In the genomic region with DNA sequence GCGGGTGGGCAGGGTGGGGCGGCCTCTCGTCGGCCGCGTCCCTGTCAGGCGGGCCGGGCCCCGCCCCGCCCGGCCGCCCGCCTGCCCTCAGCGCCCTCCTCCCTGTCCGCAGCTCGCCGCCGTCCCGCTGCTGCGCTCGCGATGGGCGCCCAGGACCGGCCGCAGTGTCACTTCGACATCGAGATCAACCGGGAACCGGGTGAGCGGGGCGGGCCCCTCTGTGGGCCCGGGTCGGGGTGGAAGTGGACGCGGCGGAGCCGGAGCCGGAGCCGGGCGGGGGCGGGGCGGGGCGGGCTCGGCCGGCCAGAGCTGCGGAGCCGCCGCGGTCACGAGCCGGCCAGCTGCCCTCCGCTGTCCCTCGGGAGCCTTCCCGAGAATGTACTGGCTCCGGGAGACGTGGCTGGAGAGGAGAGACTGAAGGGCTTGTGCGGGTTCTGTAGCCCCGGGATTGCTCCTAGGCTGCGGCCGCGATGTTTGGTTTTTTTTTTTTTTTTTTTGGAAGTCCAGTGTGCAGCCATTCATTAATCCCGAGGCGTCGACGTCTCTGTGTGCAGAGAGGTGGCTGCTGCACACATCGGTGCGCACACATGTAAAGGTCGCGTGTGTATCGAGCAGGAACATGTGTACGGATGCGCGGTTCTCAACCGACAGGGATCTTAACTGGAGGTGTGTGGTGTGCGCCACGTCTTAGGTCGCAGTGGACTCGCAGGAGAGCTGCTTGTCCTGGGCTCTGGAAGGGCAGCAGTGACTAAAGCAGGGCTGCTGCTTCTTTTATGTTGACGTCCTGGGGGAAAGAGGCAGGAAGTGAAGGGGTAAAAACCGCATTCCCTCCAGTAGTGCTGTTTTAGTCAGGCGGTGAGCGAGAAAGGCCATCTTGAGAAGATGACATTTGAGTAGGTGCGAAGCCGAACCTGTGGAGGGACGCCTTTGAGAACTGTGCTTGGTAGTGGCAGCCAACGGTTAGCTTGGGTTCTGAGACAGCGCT, we compare ENCODE assay signal across 8 mouse cellular contexts. TPM values are rescaled to one million over a fixed set of nuclear protein-coding genes. Genes with fewer than 3 reads are reported as not detected.
DNase-seq lines count a peak whose midpoint lies in the region; ATAC-seq lines count a peak whose summit lies in the region.

No protein-coding gene starts in this region.

- peak overlapping the region; percentile 88 for H3K4me2 ChIP-seq in embryonic facial prominence, embryonic 14.5 days (ENCODE audit: low read depth, low read length)
- peak overlapping the region; percentile 90 for H3K4me2 ChIP-seq in liver, embryonic 11.5 days

- ATAC-seq in embryonic facial prominence, embryonic 14.5 days (ENCODE audit: low read depth), result peak; percentile 64
- ATAC-seq in liver, embryonic 11.5 days (replicated peaks; ENCODE audit: low FRiP score), result peak; percentile 10

- H3K9ac ChIP-seq in embryonic facial prominence, embryonic 14.5 days (ENCODE audit: low read depth, low read length), result peak overlapping the region; percentile 98
- peak overlapping the region; percentile 91 for H3K9ac ChIP-seq in liver, embryonic 11.5 days (ENCODE audit: low read depth, low read length)

- H3K36me3 ChIP-seq in embryonic facial prominence, embryonic 14.5 days (ENCODE audit: control insufficient read depth, insufficient read depth, low read length), result no peaks in the 10 kb centered on the region
- H3K36me3 ChIP-seq in hindbrain, embryonic 10.5 days, result 0 out of 2 replicates have a peak, but pooled peaks cover 4% of the 10 kb centered on the region
- peaks cover 3% of the 10 kb centered on the region; the same call in 1 of the 2 replicates for H3K36me3 ChIP-seq in liver, embryonic 11.5 days (ENCODE audit: control insufficient read depth, insufficient read depth, low read length)

- no peaks in the 10 kb centered on the region for H3K27me3 ChIP-seq in embryonic facial prominence, embryonic 14.5 days (replicated peaks; ENCODE audit: control insufficient read depth, insufficient read depth, low read length)
- no peaks in the 10 kb centered on the region for H3K27me3 ChIP-seq in hindbrain, embryonic 10.5 days (ENCODE audit: insufficient read depth, poor library complexity, severe bottlenecking)
- H3K27me3 ChIP-seq in liver, embryonic 11.5 days (replicated peaks; ENCODE audit: control insufficient read depth, insufficient read depth, low read length), result no peaks in the 10 kb centered on the region

- peak; percentile 21 to 28 for DNase-seq in layer of hippocampus, postnatal 10 days (ENCODE audit: low spot score in 2 of 2)
- DNase-seq in layer of hippocampus, adult 9-11 months, result no peak
- peak; percentile 37 for DNase-seq in adrenal gland, adult 8-10 months
- peak; percentile 48 for DNase-seq in embryonic facial prominence, embryonic 14.5 days (ENCODE audit: low spot score)
- DNase-seq in hindbrain, embryonic 10.5 days (ENCODE audit: low spot score), result peak; percentile 53
- DNase-seq in liver, embryonic 11.5 days (ENCODE audit: low spot score), result no peak
- DNase-seq in naive thymus-derived CD4-positive, alpha-beta T cell, adult 2 months (ENCODE audit: low read depth), result peak; percentile 76
- DNase-seq in thymus, postnatal 36 days, result peak; percentile 30 to 48

- H3K4me1 ChIP-seq in embryonic facial prominence, embryonic 14.5 days (ENCODE audit: control insufficient read depth, insufficient read depth, low read length), result peaks cover 8% of the 10 kb centered on the region
- peaks cover 21% of the 10 kb centered on the region for H3K4me1 ChIP-seq in hindbrain, embryonic 10.5 days (replicated peaks)
- peaks cover 4% of the 10 kb centered on the region; the same call in 1 of the 2 replicates for H3K4me1 ChIP-seq in liver, embryonic 11.5 days (replicated peaks; ENCODE audit: control insufficient read depth, insufficient read depth, low read length)

- peak overlapping the region; percentile 93 for H3K4me3 ChIP-seq in embryonic facial prominence, embryonic 14.5 days (ENCODE audit: low read depth, low read length)
- peak overlapping the region; percentile 91 for H3K4me3 ChIP-seq in hindbrain, embryonic 10.5 days
- peak overlapping the region; percentile 82 for H3K4me3 ChIP-seq in liver, embryonic 11.5 days (ENCODE audit: low read depth, low read length)

- 0% methylated on average over 30 of the region's 87 CpGs for WGBS in embryonic facial prominence, embryonic 14.5 days
- WGBS in hindbrain, embryonic 10.5 days, result under 1% methylated on average over 81 of the region's 87 CpGs
- under 1% methylated on average over 83 of the region's 87 CpGs for WGBS in liver, embryonic 11.5 days

- H3K27ac ChIP-seq in embryonic facial prominence, embryonic 14.5 days (replicated peaks; ENCODE audit: low read depth, low read length), result peak overlapping the region; percentile 93
- H3K27ac ChIP-seq in hindbrain, embryonic 10.5 days, result peak overlapping the region; percentile 97
- peak overlapping the region; percentile 96 for H3K27ac ChIP-seq in liver, embryonic 11.5 days (ENCODE audit: low read depth, low read length)

- H3K9me3 ChIP-seq in embryonic facial prominence, embryonic 14.5 days (ENCODE audit: control insufficient read depth, low read length), result peaks cover 5% of the 10 kb centered on the region; the same call in 1 of the 2 replicates
- no peaks in the 10 kb centered on the region for H3K9me3 ChIP-seq in hindbrain, embryonic 10.5 days
- no peaks in the 10 kb centered on the region for H3K9me3 ChIP-seq in liver, embryonic 11.5 days (ENCODE audit: control insufficient read depth, low read length)

RNA-seq across cellular contexts. Expression of gene Nktr, which starts 0.7 kb away (rescaled TPM):
- total RNA-seq in layer of hippocampus, postnatal 10 days (2021), result 100 to 1,000 TPM; 110 to 133 TPM
- total RNA-seq in adrenal gland, adult 8-10 months (2022), result 100 to 1,000 TPM in 2 of 4 experiments, 10 to 100 TPM in 2; 57.2 to 146 (median 91.1) TPM
- 61.7 and 66.7 TPM in 2 replicates for polyA plus RNA-seq in embryonic facial prominence, embryonic 14.5 days (2014; fragmentation: Nextera tagmentation; extraction: Ambion mirVana)
- 45.9 and 57.6 TPM in 2 replicates for polyA plus RNA-seq in hindbrain, embryonic 10.5 days (2016; fragmentation: Nextera tagmentation; extraction: Ambion mirVana)
- polyA plus RNA-seq in liver, embryonic 11.5 days (2014; fragmentation: Nextera tagmentation; extraction: Ambion mirVana), result 47.3 and 48.2 TPM in 2 replicates

RNA-seq across cellular contexts. Expression of gene Ss18l2, which starts 9.5 kb away (rescaled TPM):
- total RNA-seq in layer of hippocampus, postnatal 10 days (2021), result 10 to 100 TPM; 80.7 to 87.9 TPM
- 10 to 100 TPM; 32.9 to 48.3 (median 40.6) TPM for total RNA-seq in adrenal gland, adult 8-10 months (2022)
- 149 and 159 TPM in 2 replicates for polyA plus RNA-seq in embryonic facial prominence, embryonic 14.5 days (2014; fragmentation: Nextera tagmentation; extraction: Ambion mirVana)
- polyA plus RNA-seq in hindbrain, embryonic 10.5 days (2016; fragmentation: Nextera tagmentation; extraction: Ambion mirVana), result 103 and 112 TPM in 2 replicates
- polyA plus RNA-seq in liver, embryonic 11.5 days (2014; fragmentation: Nextera tagmentation; extraction: Ambion mirVana), result 103 and 118 TPM in 2 replicates

RNA-seq across cellular contexts. Expression of gene Sec22c, which starts 14.3 kb away (rescaled TPM):
- total RNA-seq in layer of hippocampus, postnatal 10 days (2021), result 10 to 100 TPM; 30.4 to 33.4 TPM
- total RNA-seq in adrenal gland, adult 8-10 months (2022), result 1 to 10 TPM; 6.4 to 8.3 (median 7.2) TPM
- polyA plus RNA-seq in embryonic facial prominence, embryonic 14.5 days (2014; fragmentation: Nextera tagmentation; extraction: Ambion mirVana), result 10.9 and 12.4 TPM in 2 replicates
- 17.8 and 18.2 TPM in 2 replicates for polyA plus RNA-seq in hindbrain, embryonic 10.5 days (2016; fragmentation: Nextera tagmentation; extraction: Ambion mirVana)
- polyA plus RNA-seq in liver, embryonic 11.5 days (2014; fragmentation: Nextera tagmentation; extraction: Ambion mirVana), result 4.7 and 5.5 TPM in 2 replicates

RNA-seq across cellular contexts. Expression of gene Zfp651, which starts 39.5 kb away (rescaled TPM):
- 100 to 1,000 TPM; 104 to 108 TPM for total RNA-seq in layer of hippocampus, postnatal 10 days (2021)
- 10 to 100 TPM; 39.3 to 64.2 (median 52.9) TPM for total RNA-seq in adrenal gland, adult 8-10 months (2022)
- 20.1 and 20.6 TPM in 2 replicates for polyA plus RNA-seq in embryonic facial prominence, embryonic 14.5 days (2014; fragmentation: Nextera tagmentation; extraction: Ambion mirVana)
- polyA plus RNA-seq in hindbrain, embryonic 10.5 days (2016; fragmentation: Nextera tagmentation; extraction: Ambion mirVana), result 5.5 and 8.4 TPM in 2 replicates
- polyA plus RNA-seq in liver, embryonic 11.5 days (2014; fragmentation: Nextera tagmentation; extraction: Ambion mirVana), result 4.0 and 4.4 TPM in 2 replicates

RNA-seq across cellular contexts. Expression of gene Klhl40, which starts 57.8 kb away (rescaled TPM):
- 1 to 10 TPM; 2.9 to 3.2 TPM for total RNA-seq in layer of hippocampus, postnatal 10 days (2021)
- total RNA-seq in adrenal gland, adult 8-10 months (2022), result under 1 TPM in 1 of 4 experiments, not detected in 3; 0.15 TPM
- 35.7 and 41.1 TPM in 2 replicates for polyA plus RNA-seq in embryonic facial prominence, embryonic 14.5 days (2014; fragmentation: Nextera tagmentation; extraction: Ambion mirVana)
- polyA plus RNA-seq in hindbrain, embryonic 10.5 days (2016; fragmentation: Nextera tagmentation; extraction: Ambion mirVana), result 0.06 and 0.16 TPM in 2 replicates
- polyA plus RNA-seq in liver, embryonic 11.5 days (2014; fragmentation: Nextera tagmentation; extraction: Ambion mirVana), result not detected in 2 replicates

Comparison
In these comparisons a context has a peak if more than half of its experiments do, and no peak if none do; other contexts are left out.
1. DNase-seq: peak in layer of hippocampus, postnatal 10 days (2 of 2), adrenal gland, adult 8-10 months (single experiment), embryonic facial prominence, embryonic 14.5 days (single experiment), hindbrain, embryonic 10.5 days (single experiment), naive thymus-derived CD4-positive, alpha-beta T cell, adult 2 months (single experiment) and thymus, postnatal 36 days (2 of 2); none in layer of hippocampus, adult 9-11 months (single experiment) and liver, embryonic 11.5 days (single experiment).
2. Peak in every context shown above with its lines, with median percentiles within 50 percentile points of each other: H3K27ac ChIP-seq and H3K4me3 ChIP-seq.